Mouse (Mus musculus) midbrain, embryonic 11.5 days (tissue): ENCODE results near the gene Phb. TPM values are rescaled to one million over a fixed set of nuclear protein-coding genes. Genes with fewer than 3 reads are reported as not detected.

ENCODE experiments used
- ATAC-seq: fragments of 200-750 bp; cut with Nextera tagmentation; 2 replicates; pipeline ENCODE4 v1.8.0; 2017; ENCODE audit warnings: moderate TSS enrichment, moderate library complexity; ENCODE audit not compliant: low FRiP score
- DNase-seq: peaks from one replicate; pipeline ENCODE4 v3.0.0; 2015; ENCODE audit warnings: low spot score; ENCODE audit errors: missing footprints
- H3K27ac ChIP-seq: fragments of 300-500 bp; sonication (generic); 2 replicates; pipeline ENCODE4 v1.5.1; 2014; ENCODE audit warnings: low read depth, low read length
- H3K27me3 ChIP-seq: fragments of 300-500 bp; sonication (generic); 2 replicates; pipeline ENCODE4 v1.6.1; 2014; ENCODE audit warnings: mild to moderate bottlenecking, low read length, moderate library complexity, mixed read lengths; ENCODE audit not compliant: control insufficient read depth, insufficient read depth
- H3K36me3 ChIP-seq: fragments of 300-500 bp; sonication (generic); 2 replicates; pipeline ENCODE4 v1.6.1; 2014; ENCODE audit warnings: mild to moderate bottlenecking, low read length, moderate library complexity, mixed read lengths; ENCODE audit not compliant: control insufficient read depth, insufficient read depth
- H3K4me1 ChIP-seq: fragments of 300-500 bp; sonication (generic); 2 replicates; pipeline ENCODE4 v1.6.1; 2014; ENCODE audit warnings: low read length; ENCODE audit not compliant: control insufficient read depth, insufficient read depth
- H3K4me2 ChIP-seq: fragments of 300-500 bp; sonication (generic); 2 replicates; pipeline ENCODE4 v1.6.1; 2014; ENCODE audit warnings: mild to moderate bottlenecking, moderate library complexity
- H3K4me3 ChIP-seq: fragments of 300-500 bp; sonication (generic); 2 replicates; pipeline ENCODE4 v1.5.1; 2014; ENCODE audit warnings: low read depth, low read length
- H3K9ac ChIP-seq: fragments of 300-500 bp; sonication (generic); 2 replicates; pipeline ENCODE4 v1.6.1; 2014; ENCODE audit warnings: low read length
- H3K9me3 ChIP-seq: fragments of 300-500 bp; sonication (generic); 2 replicates; pipeline ENCODE4 v1.6.1; 2016; ENCODE audit warnings: low read length; ENCODE audit not compliant: control insufficient read depth
- WGBS: fragments of 180-500 bp; shearing (Covaris S2); extraction: QIAGEN DNeasy Blood & Tissue Kit; methylation state at CpG from one replicate; pipeline ENCODE4 v1.1.7; 2014; 5-methylcytosine and 5-hydroxymethylcytosine counted together
- polyA plus RNA-seq: library from polyadenylated mRNA; unstranded; fragments of >200 nt; fragmentation: Nextera tagmentation; extraction: Ambion mirVana; gene quantifications from 2 replicates; pipeline ENCODE4 v1.2.1, GENCODE M21; 2014

The Phb gene
- polyA plus RNA-seq, 1 experiment from 2014 or later: 195 TPM

DNA sequence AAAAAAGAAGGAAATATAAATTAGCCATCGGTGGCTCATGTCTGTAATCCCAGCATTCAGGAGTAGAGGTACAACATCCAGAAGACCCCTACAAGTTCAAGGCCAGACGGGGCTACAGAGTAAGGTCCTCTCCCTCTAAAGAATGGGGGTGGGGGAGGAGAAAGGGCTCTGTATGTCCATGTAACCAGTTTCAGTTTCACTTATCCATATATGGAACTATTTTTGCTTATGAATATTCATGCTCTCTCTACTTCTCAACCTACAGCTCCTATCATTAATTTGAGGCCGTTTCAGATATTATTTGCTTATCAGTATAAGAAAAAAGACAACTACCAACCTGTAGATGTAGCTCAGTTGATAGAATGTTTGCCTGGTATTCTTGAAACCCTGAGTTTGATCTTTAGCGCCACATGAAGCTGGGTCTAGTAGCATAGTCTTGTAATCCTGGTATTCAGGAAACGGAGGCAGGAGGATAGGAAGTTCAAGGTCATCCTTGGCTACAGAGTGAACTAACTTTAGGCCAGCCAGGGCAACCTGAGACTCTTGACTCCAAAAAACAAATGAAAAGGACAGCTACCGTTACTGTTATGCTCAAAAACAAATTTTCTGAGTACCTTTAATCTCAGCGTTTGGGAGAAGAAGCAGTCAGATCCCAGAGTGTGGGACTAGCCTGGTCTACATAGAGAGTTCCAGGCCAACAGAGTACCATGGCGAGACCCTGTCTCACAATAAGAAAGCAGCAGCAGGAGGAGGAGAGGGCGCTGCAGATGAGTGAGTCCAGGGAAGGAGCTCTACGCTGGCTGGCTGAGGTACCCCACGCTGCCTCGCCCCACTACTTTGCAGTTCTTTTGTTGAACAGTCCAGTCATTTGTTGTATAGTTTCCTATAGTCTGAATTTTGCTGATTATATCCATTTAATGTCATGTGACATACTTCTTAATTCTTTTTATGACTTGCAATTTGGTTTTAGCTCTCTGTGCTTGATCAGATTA lies 62.5 kb downstream of the Phb start:
- H3K27ac ChIP-seq: no peak overlapping the region
- ATAC-seq (no peak), DNase-seq (no peak)
- H3K4me2 ChIP-seq: no peak overlapping the region
- H3K9ac ChIP-seq: no peak overlapping the region
- H3K4me1 ChIP-seq: no peaks in the 10 kb centered on the region
- H3K9me3 ChIP-seq: no peaks in the 10 kb centered on the region
- no peaks in the 10 kb centered on the region for H3K27me3 ChIP-seq
- whole genome bisulfite sequencing: 83% methylated on average over 12 of the region's 12 CpGs
- H3K4me3 ChIP-seq: no peak overlapping the region
- H3K36me3 ChIP-seq: no peaks in the 10 kb centered on the region

Other genes with a start within 250 kb of the Phb start
- 0.20 and 0.37 TPM in 2 replicates for gene Nxph3, start 152.4 kb upstream of the Phb start, polyA plus RNA-seq
- gene Ngfr, start 79.2 kb upstream of the Phb start, polyA plus RNA-seq: 14.2 and 14.6 TPM in 2 replicates
- 10.2 and 10.4 TPM in 2 replicates for gene Zfp652, start 45.7 kb downstream of the Phb start, polyA plus RNA-seq
- gene B130006D01Rik, start 56.6 kb downstream of the Phb start, polyA plus RNA-seq: 0.39 and 1.1 TPM in 2 replicates
- not detected in 2 replicates for gene Phospho1, start 157.5 kb downstream of the Phb start, polyA plus RNA-seq
- gene Gngt2, start 170.3 kb downstream of the Phb start, polyA plus RNA-seq: 4.9 and 5.6 TPM in 2 replicates
- 1.2 and 2.1 TPM in 2 replicates for gene Abi3, start 175.5 kb downstream of the Phb start, polyA plus RNA-seq
- gene B4galnt2, start 247.9 kb downstream of the Phb start, polyA plus RNA-seq: 0.08 TPM in 1 of 2 replicates, not detected in the other